Mouse (Mus musculus): Measurements from ENCODE around the gene Phactr2.

Phactr2 gene

GRCm38 (mm10) chr10:13448283-13449045, 25.7 kb downstream of the Phactr2 start:
- DNase-seq (ENCODE audit: low read depth, low spot score), result no peak

GRCm38 (mm10) chr10:13446791-13447249, 27.4 kb downstream of the Phactr2 start:
- no peak for DNase-seq (ENCODE audit: low read depth, low spot score)

GRCm38 (mm10) chr10:13444257-13444656, 30.0 kb downstream of the Phactr2 start:
- DNase-seq (ENCODE audit: low read depth, low spot score), result no peak

GRCm38 (mm10) chr10:13443647-13444046, 30.6 kb downstream of the Phactr2 start:
- DNase-seq (ENCODE audit: low read depth, low spot score), result no peak

- no peak for DNase-seq (ENCODE audit: low read depth, low spot score)
These were observed 33.9 kb downstream of the Phactr2 start for GRCm38 (mm10) chr10:13440292-13440691.

- DNase-seq (ENCODE audit: low read depth, low spot score), result no peak
These were observed 35.9 kb downstream of the Phactr2 start for GRCm38 (mm10) chr10:13438118-13438821.

GRCm38 (mm10) chr10:13437011-13437410, 37.2 kb downstream of the Phactr2 start:
- DNase-seq (ENCODE audit: low read depth, low spot score), result no peak

- no peak for DNase-seq (ENCODE audit: low read depth, low spot score)
These were observed 41.2 kb downstream of the Phactr2 start for GRCm38 (mm10) chr10:13433016-13433415.

GRCm38 (mm10) chr10:13431641-13432540, 42.3 kb downstream of the Phactr2 start:
- no peak for DNase-seq (ENCODE audit: low read depth, low spot score)

GRCm38 (mm10) chr10:13429766-13430165, 44.4 kb downstream of the Phactr2 start:
- DNase-seq (ENCODE audit: low read depth, low spot score), result peak; percentile 39

- no peak for DNase-seq (ENCODE audit: low read depth, low spot score)
These were observed 45.0 kb downstream of the Phactr2 start for GRCm38 (mm10) chr10:13429240-13429639.

- no peak for DNase-seq (ENCODE audit: low read depth, low spot score)
These were observed 45.7 kb downstream of the Phactr2 start for GRCm38 (mm10) chr10:13428536-13428935.

GRCm38 (mm10) chr10:13427599-13427998, 46.6 kb downstream of the Phactr2 start:
- DNase-seq (ENCODE audit: low read depth, low spot score), result no peak

- DNase-seq (ENCODE audit: low read depth, low spot score), result no peak
These were observed 49.0 kb downstream of the Phactr2 start for GRCm38 (mm10) chr10:13425198-13425597.

- DNase-seq (ENCODE audit: low read depth, low spot score), result no peak
These were observed 49.7 kb downstream of the Phactr2 start for GRCm38 (mm10) chr10:13424508-13424907.

GRCm38 (mm10) chr10:13424015-13424414, 50.2 kb downstream of the Phactr2 start:
- DNase-seq (ENCODE audit: low read depth, low spot score), result no peak

GRCm38 (mm10) chr10:13422121-13422520, 52.1 kb downstream of the Phactr2 start:
- no peak for DNase-seq (ENCODE audit: low read depth, low spot score)

GRCm38 (mm10) chr10:13419246-13419645, 55.0 kb downstream of the Phactr2 start:
- no peak for DNase-seq (ENCODE audit: low read depth, low spot score)

- DNase-seq (ENCODE audit: low read depth, low spot score), result no peak
These were observed 58.6 kb downstream of the Phactr2 start for GRCm38 (mm10) chr10:13415489-13416104.

- no peak for DNase-seq (ENCODE audit: low read depth, low spot score)
These were observed 61.8 kb downstream of the Phactr2 start for GRCm38 (mm10) chr10:13412202-13412923.

GRCm38 (mm10) chr10:13411056-13411455, 63.2 kb downstream of the Phactr2 start:
- no peak for DNase-seq (ENCODE audit: low read depth, low spot score)

Data from ES-CJ7 (cell line).